Mouse (Mus musculus) layer of hippocampus, postnatal 36 days (tissue): Measurements from ENCODE around the gene Morn4. TPM values are rescaled to one million over a fixed set of nuclear protein-coding genes. Genes with fewer than 3 reads are reported as not detected.
"Not testable (repeated sequence)": the region's sequence is repeated elsewhere in the genome, so short reads cannot be mapped to it uniquely, and the experiment has no call there.

Source experiments
- DNase-seq, 2 experiments: peaks; one replicate each; pipeline ENCODE4 v3.0.0; 2022
- total RNA-seq, 2 experiments: library from RNA; stranded (reverse); gene quantifications; 2 replicates each; pipeline ENCODE4 v1.2.3; 2021

Morn4 gene
- total RNA-seq, 2 experiments from 2014 or later: 63.5 to 69.2 TPM

DNA sequence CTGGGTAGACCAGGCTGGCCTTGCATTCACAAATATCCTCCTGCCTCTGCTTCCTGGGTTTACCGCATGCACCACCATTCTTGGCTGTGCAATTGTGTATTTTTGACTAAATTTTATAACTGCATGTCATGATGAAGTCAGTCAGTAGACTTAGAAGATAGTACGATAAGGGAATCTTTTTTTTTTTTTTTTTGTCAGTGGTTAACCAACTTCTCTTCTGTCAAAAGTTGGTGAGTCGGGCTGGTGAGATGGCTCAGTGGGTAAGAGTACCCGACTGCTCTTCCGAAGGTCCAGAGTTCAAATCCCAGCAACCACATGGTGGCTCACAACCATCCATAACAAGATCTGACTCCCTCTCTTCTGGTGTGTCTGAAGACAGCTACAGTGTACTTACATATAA is 4.5 kb downstream of the Morn4 start:
- not testable (repeated sequence) for DNase-seq

- DNase-seq: no peak
Observed at GRCm38 (mm10) chr19:42080469-42080868, 5.7 kb downstream of the Morn4 start.

- DNase-seq: no peak
Observed at GRCm38 (mm10) chr19:42079950-42080349, 6.2 kb downstream of the Morn4 start.

- no peak for DNase-seq
Observed at GRCm38 (mm10) chr19:42079006-42079405, 7.2 kb downstream of the Morn4 start.

DNA sequence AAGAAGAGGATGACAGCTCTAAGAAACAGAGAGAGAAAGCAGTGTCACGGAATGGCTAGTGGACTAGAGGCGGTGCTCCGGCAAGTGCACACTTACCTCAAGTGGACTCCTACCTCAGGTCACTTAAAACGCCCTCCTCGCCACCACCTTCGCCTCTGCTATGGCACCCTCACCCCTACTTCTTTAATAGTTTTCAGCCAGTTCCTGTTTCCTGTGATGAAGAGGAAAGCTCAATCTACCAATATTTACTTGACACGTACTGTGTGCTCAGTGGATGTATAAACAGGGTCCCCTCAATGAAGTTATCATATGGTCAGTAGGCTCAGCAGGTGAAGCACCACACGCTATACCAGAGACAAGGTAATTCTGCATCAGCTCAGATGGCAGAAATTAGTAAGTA is 7.6 kb downstream of the Morn4 start:
- no peak for DNase-seq

DNA sequence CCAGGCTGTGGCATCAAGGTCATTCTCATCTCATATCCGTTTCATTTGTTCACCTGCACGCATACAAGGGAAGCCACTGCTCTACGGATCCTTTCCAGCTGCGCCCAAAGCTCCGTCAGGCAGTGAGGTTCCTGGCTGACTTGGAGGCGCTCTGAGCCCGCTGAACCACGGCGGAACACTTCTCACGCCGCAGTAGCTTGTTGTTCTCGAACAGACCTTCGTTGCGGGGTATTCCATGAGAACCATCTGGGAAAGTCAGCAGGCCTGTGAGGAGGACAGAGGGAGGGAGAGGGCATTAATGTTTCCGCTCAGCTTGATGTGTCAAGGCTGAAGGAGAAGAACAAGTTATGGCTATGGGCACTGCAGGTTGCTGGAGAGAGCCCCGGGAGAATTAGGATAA is 10.2 kb downstream of the Morn4 start:
- DNase-seq: no peak

DNA sequence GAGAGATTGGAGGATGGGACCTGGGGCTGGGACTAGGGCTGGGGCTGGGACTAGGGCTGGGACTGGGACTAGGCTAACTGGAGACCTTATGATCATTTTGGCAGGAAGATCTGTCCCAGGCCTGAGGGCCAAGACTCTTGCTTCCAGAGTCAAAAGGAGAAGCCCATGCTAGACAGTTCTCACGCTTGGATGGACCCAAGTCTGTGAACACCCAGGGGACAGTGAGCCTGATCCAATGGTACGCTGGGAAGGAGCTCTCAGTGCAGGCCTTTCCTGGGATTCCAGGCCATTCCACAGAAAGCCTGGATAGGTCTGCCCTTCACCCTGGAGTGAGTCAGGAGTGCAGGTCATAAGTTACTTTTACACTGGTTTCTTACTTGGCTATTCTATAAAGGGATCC is 11.1 kb downstream of the Morn4 start:
- no peak for DNase-seq

DNA sequence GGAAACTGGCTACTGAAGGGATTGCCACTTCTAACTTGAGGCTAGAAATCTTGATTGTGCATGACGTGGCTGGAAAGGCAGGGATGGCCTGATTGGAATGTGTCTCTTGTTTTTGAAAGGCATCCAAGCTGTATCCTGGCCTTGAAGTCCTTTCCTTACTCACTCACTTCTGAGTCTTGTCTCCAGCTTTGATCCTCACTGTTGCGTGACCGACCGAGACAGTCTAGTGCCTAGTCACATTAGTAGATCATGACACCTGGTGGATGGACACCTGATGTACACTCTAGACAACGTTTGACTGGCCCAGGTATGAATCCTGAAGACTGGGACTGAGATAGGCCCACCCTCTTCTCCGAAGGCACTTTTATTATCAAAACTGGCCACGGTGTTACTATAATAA is 13.4 kb downstream of the Morn4 start:
- no peak for DNase-seq

DNA sequence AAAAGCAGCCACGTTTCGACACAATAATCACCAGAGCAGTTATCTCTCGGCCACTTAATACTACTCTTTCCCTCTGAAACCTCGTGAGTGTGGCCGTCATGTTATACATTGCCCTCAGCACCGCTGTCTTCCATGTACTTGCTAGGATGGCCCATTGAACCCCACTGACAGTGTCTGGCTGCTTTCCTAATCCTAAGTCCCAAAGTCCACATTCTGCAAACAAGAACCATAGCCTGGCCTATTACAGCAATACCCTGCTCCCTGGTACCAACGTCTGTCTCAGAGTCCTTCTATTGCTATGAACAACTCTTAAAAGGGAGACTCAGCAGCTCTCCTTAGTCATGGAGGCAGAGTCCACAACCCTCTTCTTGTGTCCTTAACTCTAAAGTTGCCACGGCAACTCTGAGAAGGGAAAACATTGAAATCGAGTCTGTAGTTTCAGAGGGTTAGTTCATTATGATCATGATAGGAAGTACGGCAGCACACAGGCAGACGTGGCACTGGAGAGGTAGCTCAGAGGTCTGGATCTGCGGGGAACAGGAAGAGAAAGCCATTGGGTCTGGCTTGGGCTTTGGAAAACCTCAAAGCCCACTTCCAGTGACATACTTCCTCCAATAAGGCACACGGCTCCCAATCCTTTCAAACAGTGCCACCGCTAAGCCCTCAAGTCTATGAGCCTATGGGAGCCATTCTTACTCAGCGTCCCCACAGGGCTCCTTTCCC is 14.1 kb downstream of the Morn4 start:
- DNase-seq: no peak

- no peak for DNase-seq
Observed at GRCm38 (mm10) chr19:42071221-42071620, 14.9 kb downstream of the Morn4 start.

DNA sequence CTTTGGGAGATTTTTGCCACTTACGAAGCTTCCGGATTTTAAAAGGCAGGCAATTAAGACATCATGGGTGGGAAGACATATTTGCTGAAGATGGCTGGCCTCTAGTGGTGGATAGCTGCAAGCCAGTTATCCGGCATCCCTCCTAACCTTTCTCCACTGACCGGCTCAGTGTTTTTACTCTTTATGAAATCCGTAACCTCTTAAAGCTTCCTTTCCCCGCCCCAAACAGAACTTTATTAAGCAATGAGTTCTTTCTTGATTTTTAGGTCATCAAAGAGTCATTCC is 17.0 kb downstream of the Morn4 start:
- no peak for DNase-seq

GRCm38 (mm10) chr19:42068441-42069240 is 17.5 kb downstream of the Morn4 start:
- no peak for DNase-seq

DNA sequence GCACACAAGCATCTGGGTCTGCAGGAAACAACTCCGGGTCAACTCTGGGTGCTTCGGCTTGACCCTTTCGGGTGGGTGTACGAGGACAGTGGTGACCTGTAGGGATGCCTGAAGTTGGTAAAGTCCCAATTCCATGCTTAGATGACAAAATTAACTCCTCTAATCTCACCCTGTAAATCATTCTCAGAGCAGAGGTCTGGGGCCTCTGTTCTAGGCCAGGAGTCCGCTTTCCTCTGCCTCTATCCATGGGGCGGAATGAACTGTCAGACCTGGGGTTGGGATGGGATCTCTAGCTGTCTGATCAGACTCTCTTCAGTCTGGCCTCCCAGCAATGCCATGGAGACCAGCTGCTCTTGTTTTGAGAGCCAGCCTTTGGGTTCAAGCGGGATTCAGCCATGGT is 24.7 kb downstream of the Morn4 start:
- DNase-seq: no peak

- DNase-seq: no peak
Observed at GRCm38 (mm10) chr19:42058426-42058825, 27.7 kb downstream of the Morn4 start.

GRCm38 (mm10) chr19:42056719-42057409 is 29.3 kb downstream of the Morn4 start:
- DNase-seq: no peak

DNA sequence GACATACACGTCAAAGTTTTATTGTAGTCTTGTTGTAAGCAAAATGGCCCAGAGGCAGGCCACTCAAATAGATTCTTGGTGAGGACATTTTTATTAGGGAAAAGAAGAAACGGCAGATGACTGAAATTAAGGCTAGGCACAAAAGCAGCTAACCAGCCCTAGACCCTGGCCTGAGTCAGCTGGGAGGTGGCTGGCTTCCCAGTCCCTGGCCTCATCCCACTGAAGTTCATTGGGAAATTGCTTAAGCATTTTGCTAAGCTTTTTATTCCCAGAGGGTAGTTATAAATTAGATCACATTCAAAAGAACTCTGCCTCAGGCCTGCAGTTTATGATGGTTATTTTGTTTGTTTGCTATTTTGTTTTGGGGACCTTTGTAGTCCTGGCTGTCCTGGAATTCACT is 30.3 kb downstream of the Morn4 start:
- DNase-seq: no peak

GRCm38 (mm10) chr19:42054255-42054654 is 31.9 kb downstream of the Morn4 start:
- DNase-seq: no peak

- DNase-seq: no peak
Observed at GRCm38 (mm10) chr19:42051948-42052347, 34.2 kb downstream of the Morn4 start, which contains the start of gene 4933411K16Rik. TSS of gene 4933411K16Rik (plus strand) at chr19:42052248.

- no peak for DNase-seq
Observed at GRCm38 (mm10) chr19:42051351-42051750, 34.8 kb downstream of the Morn4 start.

DNA sequence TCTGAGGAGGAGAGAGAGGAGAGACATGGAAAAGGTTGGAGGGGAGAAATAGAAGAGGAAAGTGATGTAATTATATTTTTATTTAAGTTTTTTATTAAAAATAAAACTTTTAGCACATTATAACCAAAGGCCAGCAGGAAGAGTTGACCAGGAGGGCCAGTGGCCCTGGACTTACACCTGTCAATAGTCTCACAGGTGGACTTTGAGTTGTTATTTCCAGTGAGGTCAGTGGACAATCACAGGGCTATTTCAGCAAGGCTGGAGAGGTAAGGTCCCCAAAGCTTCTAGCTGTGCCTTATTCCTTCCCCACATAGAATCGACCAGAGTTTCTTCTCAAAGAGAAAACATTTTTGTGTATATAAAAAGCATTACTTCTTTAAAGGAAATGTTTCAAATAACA is 35.9 kb downstream of the Morn4 start:
- no peak for DNase-seq

DNA sequence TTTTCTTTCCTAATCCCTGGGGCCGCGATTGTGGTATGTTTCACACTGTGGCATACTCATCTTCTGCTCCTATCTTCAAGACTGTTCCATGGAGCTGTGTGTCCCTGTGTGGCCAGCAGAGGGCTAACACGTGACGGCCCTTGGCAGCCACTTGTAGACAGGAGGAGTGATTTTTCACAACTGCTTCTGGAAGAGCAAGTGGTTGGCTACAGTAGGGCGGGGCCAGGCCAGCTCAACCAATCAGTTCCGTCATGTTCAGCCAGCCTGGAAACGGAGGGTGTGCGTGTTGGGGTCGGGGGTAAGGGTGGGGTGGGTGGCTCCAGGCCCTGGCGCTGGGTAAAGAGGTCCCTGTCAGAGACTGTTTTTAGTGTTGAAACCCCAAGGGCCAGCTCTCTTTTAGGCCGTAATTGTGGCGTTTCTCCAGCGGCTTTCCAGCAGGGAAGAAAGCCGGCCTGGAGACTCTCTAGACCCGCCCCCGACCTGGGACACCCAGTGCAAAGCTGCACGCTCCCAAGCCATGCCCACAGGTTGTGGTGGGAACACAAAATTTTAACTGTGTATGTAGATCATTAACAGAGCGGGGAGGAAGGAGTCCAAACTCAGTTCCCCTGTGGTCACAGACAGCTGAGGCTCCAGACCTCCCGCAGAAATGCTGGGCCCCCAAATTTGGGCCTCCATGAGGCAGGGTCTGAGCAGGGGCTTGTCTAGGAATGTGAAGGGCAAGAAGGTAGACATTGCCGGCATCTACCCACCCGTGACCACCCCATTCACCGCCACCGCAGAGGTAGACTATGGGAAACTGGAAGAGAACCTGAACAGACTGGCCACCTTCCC is 40.7 kb downstream of the Morn4 start, which contains the start of gene Hoga1:
Hoga1 (plus strand) TSS at position 342 of the 834 bp plus-strand sequence.
- DNase-seq: no peak

GRCm38 (mm10) chr19:42043988-42044387 is 42.2 kb downstream of the Morn4 start:
- DNase-seq: no peak

DNA sequence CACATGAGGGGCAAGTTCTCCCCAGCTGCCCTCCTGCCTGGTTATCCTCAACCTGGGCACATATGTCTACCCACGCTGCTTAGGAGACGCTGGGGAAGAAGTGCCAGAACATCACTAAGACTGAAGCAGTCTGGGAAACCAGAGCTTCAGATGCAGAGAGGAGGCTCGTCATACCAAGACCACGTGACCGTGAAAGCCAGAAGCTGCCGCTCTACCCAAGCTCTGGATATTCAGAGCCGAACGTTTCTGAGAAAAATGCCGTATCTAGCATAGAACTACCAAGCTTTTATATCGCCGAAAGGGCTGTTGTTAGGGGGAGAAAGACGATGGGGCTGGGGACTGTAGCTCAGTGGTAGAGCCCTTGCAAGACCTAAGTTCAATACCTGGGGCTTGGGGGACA is 47.8 kb downstream of the Morn4 start:
- no peak for DNase-seq
